Mouse (Mus musculus): ENCODE results near the gene Zfp692.

Zfp692 gene

GRCm38 (mm10) chr11:58307411-58308080 lies 677 bp downstream of the Zfp692 start:
- no peak for DNase-seq (ENCODE audit: low read depth)

DNA sequence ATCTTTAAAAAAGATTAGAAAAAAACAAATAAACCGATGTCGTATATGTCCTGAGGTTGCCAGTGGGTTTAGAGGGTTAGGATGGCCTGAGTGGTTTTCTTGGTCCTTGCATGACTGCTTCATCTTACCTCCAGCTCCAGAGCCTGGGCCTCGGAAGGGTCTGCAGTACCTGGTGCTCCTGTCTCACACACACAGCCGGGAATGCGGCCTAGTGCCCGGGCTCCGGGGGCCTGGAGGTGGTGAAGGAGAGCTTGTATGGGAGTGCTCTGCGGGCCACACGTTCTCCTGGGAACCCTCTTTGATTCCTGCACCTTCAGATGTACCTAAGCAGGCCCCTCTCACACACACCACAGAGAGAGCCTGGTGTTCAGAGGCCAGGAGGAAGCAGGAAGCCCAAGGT lies 1.8 kb downstream of the Zfp692 start:
- DNase-seq (ENCODE audit: low read depth): no peak

GRCm38 (mm10) chr11:58314069-58314468 lies 7.2 kb downstream of the Zfp692 start:
- DNase-seq (ENCODE audit: low read depth): no peak

- no peak for DNase-seq (ENCODE audit: low read depth)
Observed at GRCm38 (mm10) chr11:58315536-58316168, 8.8 kb downstream of the Zfp692 start.

DNA sequence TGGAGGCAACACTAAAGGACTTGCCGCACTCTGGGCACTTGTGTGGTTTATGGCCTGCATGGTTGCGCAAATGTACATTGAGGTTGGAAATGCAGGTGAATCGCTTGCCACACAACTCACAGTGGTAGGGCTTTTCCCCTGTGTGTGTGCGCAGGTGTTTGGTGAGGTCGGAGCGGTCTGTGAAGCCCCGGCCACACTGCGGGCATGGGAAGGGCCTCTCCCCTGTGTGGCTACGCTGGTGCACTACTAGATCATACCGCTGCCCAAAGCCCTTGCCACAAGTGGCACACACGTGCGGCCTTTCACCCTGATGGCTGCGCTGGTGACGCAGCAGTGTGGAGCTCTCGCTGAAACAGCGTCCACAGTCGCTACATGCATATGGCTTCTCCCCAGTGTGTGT lies 9.5 kb downstream of the Zfp692 start:
- no peak for DNase-seq (ENCODE audit: low read depth)

DNA sequence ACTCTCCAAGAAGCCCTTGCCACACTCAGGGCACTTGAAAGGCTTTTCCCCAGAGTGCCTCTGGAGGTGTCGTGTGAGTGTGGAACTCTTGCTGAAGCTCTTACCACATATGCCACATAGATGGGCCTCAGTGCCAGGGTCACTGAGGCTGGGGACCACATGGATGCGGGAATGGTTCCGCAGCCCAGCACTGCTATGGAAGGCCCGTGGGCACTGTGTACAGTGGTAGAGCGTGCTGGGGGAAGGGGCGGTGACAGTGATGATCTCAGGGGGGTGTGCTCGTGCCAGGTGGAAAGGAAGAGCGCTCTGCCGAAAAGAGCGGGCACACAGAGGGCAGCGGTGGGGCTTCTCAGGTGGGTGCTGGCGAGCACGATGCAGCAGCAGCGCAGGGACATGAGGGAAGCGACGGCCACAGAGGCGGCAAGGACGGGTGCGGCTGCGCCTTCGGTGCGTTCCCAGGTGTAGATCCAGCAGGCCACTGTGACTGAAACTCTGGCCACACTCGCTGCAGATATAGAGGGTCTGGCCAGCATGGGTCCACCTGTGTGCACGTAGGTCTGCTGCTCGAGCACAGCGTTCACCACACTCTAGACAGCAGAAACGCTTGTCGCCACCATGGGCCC lies 10.0 kb downstream of the Zfp692 start:
- no peak for DNase-seq (ENCODE audit: low read depth)

- peak; percentile 85 for DNase-seq (ENCODE audit: low read depth)
Observed at GRCm38 (mm10) chr11:58322824-58323569, 16.1 kb downstream of the Zfp692 start.

DNA sequence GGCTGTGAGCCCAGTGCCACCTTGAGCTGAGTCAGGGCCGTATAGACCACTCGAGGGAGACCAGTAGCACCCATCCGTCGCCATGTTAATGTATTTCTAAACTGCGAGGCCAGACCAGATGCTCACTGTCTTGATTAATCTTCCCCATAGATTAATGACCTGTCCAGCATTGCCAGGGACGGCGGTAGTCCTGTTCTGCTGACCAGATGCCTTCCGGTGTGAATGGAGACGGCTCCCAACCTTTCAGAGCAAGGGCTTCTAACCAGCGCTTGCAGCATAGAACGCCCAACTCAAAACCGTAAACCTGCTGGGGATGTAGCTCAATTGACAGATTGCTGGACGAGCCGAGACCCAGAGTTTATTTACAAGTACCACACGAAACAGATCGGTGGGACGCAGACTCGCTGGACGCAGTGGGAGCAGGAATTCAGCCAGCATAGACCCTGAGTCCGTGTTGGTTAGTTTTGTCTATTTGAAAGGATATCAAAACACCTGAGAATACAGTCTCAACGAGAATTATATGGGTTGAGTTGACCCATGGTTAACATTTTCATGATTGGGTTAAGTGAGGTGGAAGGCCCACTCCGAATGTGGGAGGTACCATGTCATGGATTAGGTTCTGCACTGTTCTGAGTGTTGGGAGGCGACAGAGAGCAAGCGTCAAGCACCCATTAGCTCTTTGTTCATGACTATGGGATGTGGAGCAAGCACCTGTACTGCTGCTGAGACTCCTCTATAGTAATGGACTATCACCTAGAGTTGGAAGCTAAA lies 16.9 kb downstream of the Zfp692 start:
- DNase-seq (ENCODE audit: low read depth): no peak

DNA sequence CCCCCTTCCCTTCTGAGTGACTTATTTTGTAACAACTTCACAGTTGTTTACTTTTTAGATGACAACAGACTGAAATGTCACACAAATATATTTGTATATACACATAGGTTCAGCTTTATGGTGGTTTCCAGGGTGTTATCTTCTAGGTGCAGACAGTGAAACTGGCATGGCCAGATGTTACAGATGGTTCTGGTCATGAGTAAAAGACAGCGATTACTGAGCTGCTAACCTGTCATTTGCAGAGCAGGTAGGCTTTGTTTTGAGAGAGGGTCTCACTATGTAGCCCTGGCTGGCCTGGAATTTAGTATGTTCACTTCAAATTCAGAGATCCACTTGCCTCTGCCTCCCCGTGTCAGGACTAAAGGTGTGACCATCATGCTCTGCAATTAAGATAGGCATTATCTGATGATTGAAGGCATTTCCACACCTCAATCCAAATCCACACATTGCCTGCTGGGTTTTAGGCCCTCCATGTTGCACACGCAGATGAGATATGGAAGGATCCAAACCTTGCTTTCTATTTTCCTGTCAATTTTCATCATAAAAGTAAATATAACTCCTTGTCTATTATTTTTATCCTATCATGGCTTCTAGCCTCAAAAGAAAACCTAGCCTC lies 17.9 kb downstream of the Zfp692 start:
- DNase-seq (ENCODE audit: low read depth): no peak

- no peak for DNase-seq (ENCODE audit: low read depth)
Observed at GRCm38 (mm10) chr11:58326781-58327180, 19.9 kb downstream of the Zfp692 start.

DNA sequence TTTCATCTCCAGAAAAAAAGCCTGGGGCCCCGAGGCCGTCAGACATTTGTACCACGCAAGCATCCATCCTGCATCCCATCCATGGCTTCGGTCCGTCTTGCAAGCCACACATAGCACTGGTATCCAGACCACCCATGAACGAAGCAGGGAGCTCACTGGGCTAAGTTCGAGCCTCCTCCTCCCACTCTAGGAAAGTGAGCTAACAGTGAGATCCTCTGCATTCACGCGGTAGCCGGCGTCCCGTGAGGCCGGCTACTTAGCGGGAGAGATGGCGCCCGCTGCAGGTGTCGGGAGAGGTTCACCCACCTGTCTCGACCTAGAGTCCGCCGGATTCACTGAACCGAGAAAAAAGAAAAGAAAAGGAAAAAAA lies 23.0 kb downstream of the Zfp692 start:
- no peak for DNase-seq (ENCODE audit: low read depth)

DNA sequence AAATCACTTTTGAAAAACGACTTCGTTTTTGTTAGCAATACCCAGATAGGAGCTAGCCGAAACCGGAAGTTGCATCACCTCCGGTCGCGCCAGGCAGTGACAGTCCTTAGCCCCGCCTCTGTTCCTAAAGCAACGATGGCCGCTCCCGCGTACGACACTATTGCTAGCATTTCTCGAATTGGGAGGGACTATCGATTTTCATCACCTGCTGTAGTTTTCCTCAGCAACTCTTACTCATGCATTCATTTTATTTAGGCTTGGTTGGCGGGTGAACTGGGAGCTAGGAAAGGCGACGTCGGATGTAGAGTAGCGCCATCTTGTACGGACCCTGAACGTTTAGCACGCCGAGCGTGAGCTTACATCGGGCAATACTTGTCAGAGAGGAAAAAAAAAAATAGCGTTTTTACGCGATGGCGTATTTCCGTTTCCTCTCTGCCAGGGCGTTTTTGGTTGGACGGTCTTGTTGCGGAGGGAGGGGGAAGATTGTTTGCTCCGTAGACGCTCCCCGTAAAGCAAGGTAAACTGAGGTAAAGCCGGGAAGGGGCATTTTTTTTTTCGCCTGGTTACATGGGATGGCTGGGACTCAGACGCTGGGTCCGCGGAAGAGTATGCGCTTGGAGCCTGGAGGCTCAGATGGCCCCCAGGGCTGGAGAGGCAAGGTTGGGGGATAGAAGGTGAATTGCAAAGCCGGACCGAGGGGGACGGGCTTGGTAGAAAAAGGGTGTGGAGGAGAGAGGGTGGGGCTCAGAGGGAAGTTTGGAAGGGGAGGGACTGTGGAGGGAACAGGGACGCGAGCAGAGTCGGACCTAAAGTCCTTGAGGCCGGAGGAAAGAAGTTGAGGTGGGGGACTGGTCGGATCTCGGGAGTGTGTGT lies 23.6 kb downstream of the Zfp692 start, which contains the start of the genes Zfp672 and Sh3bp5l:
Gene Zfp672, minus strand, starts transcription at position 64 of the 873 bp plus-strand sequence.
Gene Sh3bp5l, plus strand, starts transcription at position 449 of the 873 bp plus-strand sequence.
- DNase-seq (ENCODE audit: low read depth): peak; percentile 92

DNA sequence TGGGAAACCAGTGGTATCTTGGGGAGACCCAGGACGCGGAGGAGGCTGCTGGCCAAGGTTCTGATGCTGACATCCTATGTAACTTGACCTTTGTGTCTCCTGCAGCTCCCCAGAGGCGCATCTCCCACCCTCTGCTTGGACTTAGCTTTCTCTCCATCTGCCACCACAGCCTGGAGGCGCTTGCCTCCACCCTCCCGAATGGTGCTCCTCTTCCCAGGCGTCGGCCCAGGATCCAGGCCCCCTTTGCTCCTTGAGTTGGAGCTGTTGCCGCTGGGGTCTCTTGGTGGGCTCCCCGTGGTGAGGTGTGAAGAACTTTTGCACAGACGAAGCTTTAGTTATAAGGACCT lies 24.3 kb downstream of the Zfp692 start:
- DNase-seq (ENCODE audit: low read depth): no peak

DNA sequence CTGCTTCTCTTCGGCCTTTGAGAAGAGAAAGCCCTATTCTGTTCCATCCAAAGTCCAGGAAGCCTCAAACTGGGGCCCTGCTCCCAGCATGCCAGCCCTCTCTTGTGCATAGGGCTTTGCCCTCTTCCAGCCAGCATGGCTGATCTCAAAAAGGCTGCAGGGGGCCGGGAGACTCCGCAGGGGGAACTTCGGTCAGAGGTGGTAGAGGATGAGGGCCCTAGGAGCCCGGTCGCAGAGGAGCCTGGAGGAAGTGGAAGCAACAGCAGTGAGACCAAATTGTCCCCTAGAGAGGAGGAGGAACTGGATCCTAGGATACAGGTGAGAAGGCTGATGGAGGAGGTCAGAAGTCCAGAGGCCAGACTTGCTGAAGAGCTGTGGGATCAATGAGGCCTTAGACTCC lies 24.7 kb downstream of the Zfp692 start:
- no peak for DNase-seq (ENCODE audit: low read depth)

GRCm38 (mm10) chr11:58334746-58335145 lies 27.9 kb downstream of the Zfp692 start:
- peak; percentile 57 for DNase-seq (ENCODE audit: low read depth)

DNA sequence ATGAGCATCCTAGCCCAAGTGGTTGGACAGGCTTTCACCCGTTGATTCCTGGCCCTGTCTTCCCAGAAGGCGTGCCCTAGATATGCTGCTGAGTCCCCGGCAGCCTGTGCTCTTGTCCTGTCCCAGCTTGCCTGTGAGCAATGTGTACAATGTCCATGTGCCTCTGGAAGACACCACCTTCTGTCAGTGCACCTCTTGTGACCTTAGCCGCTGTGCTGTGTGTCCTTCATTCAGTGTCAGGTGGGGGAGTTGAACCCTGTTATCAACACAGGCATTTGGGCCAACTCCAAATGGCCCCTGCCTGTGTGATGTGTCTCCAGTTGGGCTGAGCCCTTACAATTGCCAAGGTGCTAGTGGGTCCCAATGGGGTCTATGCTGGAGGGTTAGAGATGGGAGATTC lies 39.9 kb downstream of the Zfp692 start:
- no peak for DNase-seq (ENCODE audit: low read depth)

- DNase-seq (ENCODE audit: low read depth): no peak
Observed at GRCm38 (mm10) chr11:58350628-58351027, 43.8 kb downstream of the Zfp692 start.

DNA sequence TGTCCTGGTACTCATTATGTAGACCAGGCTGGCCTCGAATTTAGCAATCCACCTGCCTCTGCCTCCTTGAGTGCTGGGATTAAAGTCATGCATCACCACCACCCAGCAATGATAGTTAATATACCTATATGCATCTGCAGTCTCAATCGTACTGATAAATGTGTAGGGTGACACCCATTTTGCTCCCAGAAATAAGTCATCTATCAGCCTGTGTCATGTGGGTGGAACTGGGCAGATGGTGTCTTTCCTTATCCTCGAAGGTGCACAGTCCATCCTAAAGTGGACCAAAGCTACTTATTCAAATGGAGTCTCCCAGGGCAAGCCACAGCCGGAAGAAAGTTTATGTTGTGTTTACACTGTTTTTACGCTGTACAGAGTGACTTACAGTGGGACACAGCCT lies 44.3 kb downstream of the Zfp692 start:
- no peak for DNase-seq (ENCODE audit: low read depth)

DNA sequence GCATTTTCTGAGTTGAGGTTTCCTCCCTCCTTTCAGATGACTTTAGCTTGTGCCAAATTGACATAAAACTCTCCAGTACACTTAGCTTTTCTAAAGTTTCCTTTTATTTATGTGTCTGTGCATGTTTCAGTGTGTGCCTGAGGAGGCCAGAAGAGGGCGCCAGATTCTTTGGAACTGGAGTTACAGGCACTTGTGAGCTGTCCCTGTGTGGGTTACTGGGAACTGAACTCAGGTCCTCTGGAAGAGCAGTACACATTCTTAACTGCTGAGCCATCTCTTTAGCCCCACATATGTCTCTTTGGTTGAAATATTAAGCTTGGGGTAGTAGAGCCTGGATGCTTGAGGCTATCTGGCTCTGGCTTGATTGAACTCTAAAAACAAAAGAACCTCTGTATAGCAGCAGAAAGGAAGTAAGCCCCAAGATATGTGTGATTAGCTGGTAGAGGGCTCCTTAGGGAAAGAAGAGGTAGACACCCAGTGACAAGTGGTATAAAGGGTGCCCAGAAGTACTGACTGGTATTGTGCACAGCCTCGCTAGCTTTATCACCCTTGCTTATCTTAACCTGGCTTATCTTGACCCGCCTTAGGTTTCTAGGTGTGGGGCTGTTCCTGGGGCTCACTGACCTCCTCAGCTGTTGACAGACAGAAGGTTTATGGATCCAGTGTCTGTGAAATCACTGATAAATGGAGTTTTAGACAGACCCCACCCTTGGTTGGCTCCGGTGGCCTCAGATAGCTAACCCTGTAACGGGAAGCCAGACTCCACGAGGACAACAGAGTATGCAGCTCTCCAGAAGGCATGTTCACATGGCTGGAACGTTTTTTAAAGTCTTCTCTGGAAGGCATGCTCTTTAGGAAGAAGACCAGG lies 46.0 kb downstream of the Zfp692 start:
- peak; percentile 2 for DNase-seq (ENCODE audit: low read depth)

DNA sequence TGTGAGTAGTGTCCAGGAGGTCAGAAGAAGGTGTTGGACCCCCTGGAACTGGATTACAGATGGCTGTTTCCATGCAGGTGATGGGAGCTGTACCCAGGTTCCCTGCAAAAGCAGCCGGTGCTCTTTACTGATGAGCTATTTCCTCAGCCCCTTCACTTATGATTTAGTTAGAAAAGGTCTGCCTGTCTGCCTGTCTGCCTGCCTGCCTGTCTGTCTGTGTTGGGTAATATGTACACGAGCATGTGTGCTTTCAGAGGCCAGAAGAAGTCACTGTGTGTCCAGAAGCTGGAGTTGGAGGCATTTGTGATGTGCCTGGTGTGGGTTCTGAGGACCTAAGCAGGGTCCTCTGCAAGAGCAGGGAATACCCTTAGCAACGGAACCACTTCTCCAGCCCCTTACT lies 46.8 kb downstream of the Zfp692 start:
- no peak for DNase-seq (ENCODE audit: low read depth)
